ENCODE assay signal across 8 mouse cellular contexts in the genomic region with DNA sequence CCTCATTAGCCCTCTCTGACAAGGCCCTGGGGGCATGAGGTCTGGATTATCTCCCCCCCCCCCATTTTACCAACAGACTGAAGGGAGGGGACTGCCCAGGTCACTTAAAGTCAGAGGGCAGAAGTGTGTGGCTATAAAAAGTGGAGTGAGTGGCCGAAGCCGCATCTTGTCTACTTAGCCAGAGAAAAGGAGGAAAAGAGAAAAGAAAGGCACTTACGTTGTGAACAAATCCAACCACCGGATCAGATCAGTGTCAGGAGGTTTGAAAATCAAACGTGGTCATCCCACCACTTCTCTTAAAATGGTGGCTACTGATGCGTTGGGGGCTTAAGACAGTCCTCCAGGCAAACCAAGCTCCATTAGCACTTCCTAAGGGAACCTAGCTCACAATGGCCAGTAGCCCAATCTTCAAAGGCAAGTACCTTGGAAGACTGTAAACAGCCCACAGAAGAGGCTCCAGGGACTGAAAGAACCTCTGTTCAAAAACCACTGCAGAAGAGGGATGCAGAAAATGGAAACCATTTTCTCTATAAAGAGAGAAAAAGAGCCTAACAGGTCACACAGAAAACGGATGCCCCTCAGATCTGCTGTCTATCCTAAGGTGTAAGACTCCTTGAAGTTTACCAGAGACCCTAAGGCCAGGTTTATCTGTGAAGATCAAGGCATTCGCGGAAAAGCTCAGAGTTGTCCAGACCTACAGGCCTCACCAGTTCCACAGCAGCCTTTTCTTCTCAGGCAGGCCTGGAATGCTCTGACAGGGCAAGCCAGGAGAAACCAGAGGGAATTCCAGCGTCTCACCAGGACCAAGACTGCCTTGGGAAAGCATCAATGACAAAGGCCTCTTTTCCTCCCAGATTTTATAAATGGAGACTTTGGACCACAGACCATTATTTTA. TPM values are rescaled to one million over a fixed set of nuclear protein-coding genes. Genes with fewer than 3 reads are reported as not detected.
DNase-seq lines count a peak whose midpoint lies in the region; ATAC-seq and TF ChIP-seq lines count a peak whose summit lies in the region.

No protein-coding gene starts in this region.

- intact Hi-C loops in left cerebral cortex, postnatal 10 days (cut with DNase I): loop anchor here (5.0 kb wide), 2 partner anchors 68 to 72 kb away; no protein-coding TSS in a partner anchor

- peak overlapping the region; percentile 100 for H3K4me3 ChIP-seq in kidney, embryonic 16.5 days (ENCODE audit: low read length)
- peak overlapping the region; percentile 95 for H3K4me3 ChIP-seq in heart, postnatal 0 days (ENCODE audit: low read depth, low read length)
- H3K4me3 ChIP-seq in midbrain, embryonic 12.5 days: peak overlapping the region; percentile 100

- H3K4me1 ChIP-seq in kidney, embryonic 16.5 days (ENCODE audit: insufficient read depth, low read length): peaks cover 26% of the 10 kb centered on the region
- peaks cover 27% of the 10 kb centered on the region for H3K4me1 ChIP-seq in heart, postnatal 0 days (ENCODE audit: control insufficient read depth, insufficient read depth)
- H3K4me1 ChIP-seq in midbrain, embryonic 12.5 days: peaks cover 26% of the 10 kb centered on the region

- no peak for DNase-seq in kidney, adult 11 months
- peak; percentile 37 for DNase-seq in R1 (ENCODE audit: low read depth, low spot score)
- no peak for DNase-seq in heart, postnatal 0 days (ENCODE audit: low spot score)
- no peak for DNase-seq in left cerebral cortex, adult 11 months (ENCODE audit: low spot score)
- no peak for DNase-seq in right cerebral cortex, postnatal 4 days
- DNase-seq in left cerebral cortex, postnatal 10 days (ENCODE audit: extremely low spot score in 1 of 2, low spot score in 2 of 2): no peak

- H3K27me3 ChIP-seq in kidney, embryonic 16.5 days (ENCODE audit: insufficient read depth, low read length): no peaks in the 10 kb centered on the region
- H3K27me3 ChIP-seq in heart, postnatal 0 days (ENCODE audit: control insufficient read depth, insufficient read depth, low read length): no peaks in the 10 kb centered on the region
- no peaks in the 10 kb centered on the region for H3K27me3 ChIP-seq in midbrain, embryonic 12.5 days

- H3K9ac ChIP-seq in kidney, embryonic 16.5 days (replicated peaks; ENCODE audit: low read length): peak overlapping the region; percentile 100
- H3K9ac ChIP-seq in heart, postnatal 0 days (replicated peaks; ENCODE audit: low read depth, low read length): peak overlapping the region; percentile 100
- H3K9ac ChIP-seq in midbrain, embryonic 12.5 days (replicated peaks): peak overlapping the region; percentile 100

- no peaks in the 10 kb centered on the region for H3K9me3 ChIP-seq in kidney, embryonic 16.5 days (ENCODE audit: low read length)
- no peaks in the 10 kb centered on the region for H3K9me3 ChIP-seq in heart, postnatal 0 days (replicated peaks; ENCODE audit: control insufficient read depth, low read length)
- H3K9me3 ChIP-seq in midbrain, embryonic 12.5 days: no peaks in the 10 kb centered on the region

- no peak for TF ChIP-seq EP300 in heart, postnatal 0 days (IDR thresholded peaks at IDR 0.05; ENCODE audit: low read depth)

- ATAC-seq in kidney, embryonic 16.5 days (ENCODE audit: low FRiP score, low TSS enrichment): no peak
- no peak for ATAC-seq in heart, postnatal 0 days (ENCODE audit: insufficient read depth, low read depth)
- no peak for ATAC-seq in midbrain, embryonic 12.5 days (ENCODE audit: low FRiP score, low read depth)

- no peak for TF ChIP-seq CTCF in heart, postnatal 0 days (IDR thresholded peaks at IDR 0.05; ENCODE audit: low read depth)

- WGBS in kidney, embryonic 16.5 days: 12% methylated on average over 10 of the region's 10 CpGs
- 39% methylated on average over 10 of the region's 10 CpGs for WGBS in heart, postnatal 0 days
- 7% methylated on average over 10 of the region's 10 CpGs for WGBS in midbrain, embryonic 12.5 days

- peak overlapping the region; percentile 100 for H3K27ac ChIP-seq in kidney, embryonic 16.5 days (ENCODE audit: low read length)
- peak overlapping the region; percentile 99 for H3K27ac ChIP-seq in heart, postnatal 0 days (ENCODE audit: low read depth)
- H3K27ac ChIP-seq in midbrain, embryonic 12.5 days (replicated peaks): peak overlapping the region; percentile 100

- peak overlapping the region; percentile 87 for H3K4me2 ChIP-seq in kidney, embryonic 16.5 days (replicated peaks; ENCODE audit: low read depth, low read length)
- H3K4me2 ChIP-seq in heart, postnatal 0 days (ENCODE audit: low read depth, low read length): peak overlapping the region; percentile 76
- peak overlapping the region; percentile 96 for H3K4me2 ChIP-seq in midbrain, embryonic 12.5 days (replicated peaks)

- no peaks in the 10 kb centered on the region for H3K36me3 ChIP-seq in kidney, embryonic 16.5 days (ENCODE audit: insufficient read depth, low read length)
- H3K36me3 ChIP-seq in heart, postnatal 0 days (replicated peaks; ENCODE audit: control insufficient read depth, insufficient read depth, low read length): no peaks in the 10 kb centered on the region
- H3K36me3 ChIP-seq in midbrain, embryonic 12.5 days: no peaks in the 10 kb centered on the region

RNA-seq across cellular contexts. Expression of a gene that starts 1.5 kb away (rescaled TPM):
- 30.5 and 35.0 TPM in 2 replicates for polyA plus RNA-seq in kidney, embryonic 16.5 days (2015; fragmentation: Nextera tagmentation; extraction: Ambion mirVana)
- total RNA-seq in heart, postnatal 0 days (2014; rRNA removed; ENCODE audit: low replicate concordance): 27.9 and 33.3 TPM in 2 replicates
- polyA plus RNA-seq in heart, postnatal 0 days (2015; fragmentation: Nextera tagmentation; extraction: Ambion mirVana): 9.7 and 10.1 TPM in 2 replicates
- 47.7 and 48.5 TPM in 2 replicates for polyA plus RNA-seq in midbrain, embryonic 12.5 days (2016; fragmentation: Nextera tagmentation; extraction: Ambion mirVana)
- total RNA-seq in left cerebral cortex, postnatal 10 days (2021): 10 to 100 TPM; 76.0 to 76.8 TPM
